Mouse (Mus musculus): ENCODE results near the gene Klf17. TPM values are rescaled to one million over a fixed set of nuclear protein-coding genes. Genes with fewer than 3 reads are reported as not detected.
"Not testable (repeated sequence)": the region's sequence is repeated elsewhere in the genome, so short reads cannot be mapped to it uniquely, and the experiment has no call there.

Gene Klf17
- polyA plus RNA-seq, 1 experiment from 2014 or later, result not detected

DNA sequence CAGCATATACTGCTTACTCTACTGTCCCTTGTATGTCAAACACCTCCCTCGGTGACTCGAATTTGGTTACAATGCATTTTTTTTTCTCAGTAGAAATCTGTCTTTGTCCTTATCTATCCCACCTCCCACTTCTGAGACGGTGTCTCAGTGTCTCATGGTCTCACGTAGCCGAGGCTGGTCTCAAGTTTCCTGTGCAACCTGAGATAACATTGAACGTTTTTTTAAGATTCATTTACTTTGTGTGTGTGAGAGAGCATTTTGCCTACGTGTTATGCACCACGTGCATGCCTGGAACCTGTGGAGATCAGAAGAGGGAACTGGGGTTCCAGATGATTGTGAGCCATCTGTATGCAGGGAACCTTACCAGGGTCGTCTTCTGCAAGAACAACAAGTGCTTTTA is 7.5 kb upstream of the Klf17 start:
- Histone ChIP-seq H3K9ac (ENCODE audit: low read depth, low read length) (no peak overlapping the region), H3K27ac (ENCODE audit: low read length) (no peak overlapping the region), H3K4me1 (ENCODE audit: control insufficient read depth, insufficient read depth, low read length) (no peaks in the 10 kb centered on the region), H3K4me3 (ENCODE audit: low read depth, low read length) (no peak overlapping the region), H3K9me3 (replicated peaks; ENCODE audit: control insufficient read depth, low read length, poor library complexity, severe bottlenecking) (no peaks in the 10 kb centered on the region), H3K27me3 (ENCODE audit: control insufficient read depth, insufficient read depth, low read depth, low read length) (no peaks in the 10 kb centered on the region), H3K4me2 (ENCODE audit: low read length) (no peak overlapping the region), H3K36me3 (ENCODE audit: control insufficient read depth, insufficient read depth, low read length) (no peaks in the 10 kb centered on the region)
- WGBS, result 75% methylated on average over 9 of the region's 9 CpGs
- ATAC-seq, result no peak

DNA sequence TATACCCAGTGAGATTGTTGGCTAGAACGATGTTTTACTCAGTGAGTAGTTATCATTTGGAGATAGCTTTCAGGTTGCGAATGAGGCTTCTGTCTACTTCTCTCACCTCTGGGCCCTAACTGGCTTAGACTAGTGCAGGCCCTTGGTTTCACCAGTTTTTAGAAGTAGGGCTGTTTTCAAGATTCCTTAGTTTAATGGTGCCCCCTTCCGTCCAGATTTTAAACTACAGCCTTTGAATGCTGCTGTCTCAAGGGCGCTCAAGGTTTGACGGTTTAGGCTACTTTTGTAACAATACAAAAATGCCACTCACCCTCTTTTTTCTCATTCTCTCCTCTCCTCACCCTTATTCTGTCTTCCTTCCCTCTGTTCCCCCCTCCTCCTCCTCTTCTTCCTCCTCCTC is 5.5 kb upstream of the Klf17 start:
- Histone ChIP-seq H3K4me3 (ENCODE audit: low read depth, low read length) (no peak overlapping the region), H3K9ac (ENCODE audit: low read depth, low read length) (no peak overlapping the region), H3K27me3 (ENCODE audit: control insufficient read depth, insufficient read depth, low read depth, low read length) (no peaks in the 10 kb centered on the region), H3K27ac (ENCODE audit: low read length) (no peak overlapping the region), H3K36me3 (ENCODE audit: control insufficient read depth, insufficient read depth, low read length) (no peaks in the 10 kb centered on the region), H3K9me3 (replicated peaks; ENCODE audit: control insufficient read depth, low read length, poor library complexity, severe bottlenecking) (no peaks in the 10 kb centered on the region), H3K4me2 (ENCODE audit: low read length) (no peak overlapping the region), H3K4me1 (ENCODE audit: control insufficient read depth, insufficient read depth, low read length) (no peaks in the 10 kb centered on the region)
- no peak for ATAC-seq
- WGBS, result 21% methylated on average over 5 of the region's 5 CpGs

DNA sequence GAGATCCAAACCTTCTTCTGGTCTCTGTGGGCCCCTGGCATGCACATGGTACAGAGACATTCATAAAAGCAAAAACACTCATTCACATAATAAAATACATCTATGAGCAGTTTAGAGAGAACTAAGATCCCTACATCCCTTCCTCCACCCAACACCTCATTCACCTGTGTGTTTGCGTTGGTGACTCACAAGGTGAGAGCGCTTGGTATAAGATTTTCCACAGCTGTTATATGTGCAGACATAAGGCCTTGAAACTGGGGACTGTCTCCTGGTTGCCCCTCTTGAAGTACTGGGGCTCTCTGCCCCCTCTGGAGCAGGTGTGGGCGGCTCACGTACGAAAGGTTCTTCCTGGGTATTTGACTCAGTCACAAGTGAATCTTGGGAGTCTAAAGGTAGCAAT is 5.3 kb downstream of the Klf17 start:
- Histone ChIP-seq H3K9ac (ENCODE audit: low read depth, low read length) (no peak overlapping the region), H3K36me3 (ENCODE audit: control insufficient read depth, insufficient read depth, low read length) (no peaks in the 10 kb centered on the region), H3K27me3 (ENCODE audit: control insufficient read depth, insufficient read depth, low read depth, low read length) (no peaks in the 10 kb centered on the region), H3K9me3 (replicated peaks; ENCODE audit: control insufficient read depth, low read length, poor library complexity, severe bottlenecking) (no peaks in the 10 kb centered on the region), H3K4me3 (ENCODE audit: low read depth, low read length) (no peak overlapping the region), H3K4me1 (ENCODE audit: control insufficient read depth, insufficient read depth, low read length) (no peaks in the 10 kb centered on the region), H3K4me2 (ENCODE audit: low read length) (no peak overlapping the region), H3K27ac (ENCODE audit: low read length) (no peak overlapping the region)
- WGBS, result 94% methylated on average over 5 of the region's 5 CpGs
- no peak for ATAC-seq

DNA sequence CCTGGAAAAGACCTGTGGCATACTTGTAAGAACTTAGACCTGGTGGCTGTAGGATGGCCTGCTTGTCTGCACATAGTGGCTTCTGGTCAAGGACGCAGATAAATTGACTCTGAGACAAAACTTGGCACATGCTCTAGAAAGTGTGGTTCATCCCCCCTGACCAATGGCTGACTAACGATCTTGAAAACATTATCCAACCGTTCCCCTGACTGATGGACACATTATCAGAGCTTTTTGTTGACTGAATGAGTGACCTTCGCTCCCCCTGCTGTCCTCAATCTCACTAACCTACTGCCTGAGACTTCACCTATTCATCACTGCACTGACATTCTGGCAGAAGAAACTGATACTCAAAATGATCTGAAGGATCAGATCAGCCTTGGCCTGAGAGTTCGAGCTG is 13.0 kb downstream of the Klf17 start:
- H3K36me3 ChIP-seq (ENCODE audit: control insufficient read depth, insufficient read depth, low read length); H3K27ac ChIP-seq (ENCODE audit: low read length); H3K4me2 ChIP-seq (ENCODE audit: low read length); H3K4me1 ChIP-seq (ENCODE audit: control insufficient read depth, insufficient read depth, low read length); H3K9me3 ChIP-seq (replicated peaks; ENCODE audit: control insufficient read depth, low read length, poor library complexity, severe bottlenecking); ATAC-seq; H3K4me3 ChIP-seq (ENCODE audit: low read depth, low read length); H3K9ac ChIP-seq (ENCODE audit: low read depth, low read length); H3K27me3 ChIP-seq (ENCODE audit: control insufficient read depth, insufficient read depth, low read depth, low read length): not testable (repeated sequence)
- WGBS, result 80% methylated on average over 5 of the region's 5 CpGs

DNA sequence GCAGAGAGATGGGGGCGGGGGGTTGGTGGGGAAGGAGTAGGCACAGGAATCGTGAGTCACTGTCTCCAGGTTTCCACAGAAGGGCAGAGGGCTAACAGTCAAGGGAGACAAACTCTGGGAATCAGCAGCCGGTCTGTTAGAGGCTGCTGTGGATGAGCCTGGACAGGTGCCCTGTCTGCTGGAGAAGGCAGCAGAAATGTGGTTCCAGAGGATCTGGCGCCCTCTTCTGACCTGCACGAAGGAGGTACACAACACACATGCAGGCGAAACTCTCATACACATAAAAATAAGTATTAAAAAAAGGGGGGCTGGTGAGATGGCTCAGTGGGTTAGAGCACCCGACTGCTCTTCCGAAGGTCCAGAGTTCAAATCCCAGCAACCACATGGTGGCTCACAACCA is 27.9 kb downstream of the Klf17 start:
- ATAC-seq, result no peak
- no peak overlapping the region for H3K4me2 ChIP-seq (ENCODE audit: low read length)
- no peaks in the 10 kb centered on the region for H3K27me3 ChIP-seq (ENCODE audit: control insufficient read depth, insufficient read depth, low read depth, low read length)
- H3K4me1 ChIP-seq (ENCODE audit: control insufficient read depth, insufficient read depth, low read length), result no peaks in the 10 kb centered on the region
- no peak overlapping the region for H3K4me3 ChIP-seq (ENCODE audit: low read depth, low read length)
- H3K9ac ChIP-seq (ENCODE audit: low read depth, low read length), result no peak overlapping the region
- no peaks in the 10 kb centered on the region for H3K9me3 ChIP-seq (replicated peaks; ENCODE audit: control insufficient read depth, low read length, poor library complexity, severe bottlenecking)
- WGBS, result 45% methylated on average over 8 of the region's 8 CpGs
- no peaks in the 10 kb centered on the region for H3K36me3 ChIP-seq (ENCODE audit: control insufficient read depth, insufficient read depth, low read length)
- no peak overlapping the region for H3K27ac ChIP-seq (ENCODE audit: low read length)

DNA sequence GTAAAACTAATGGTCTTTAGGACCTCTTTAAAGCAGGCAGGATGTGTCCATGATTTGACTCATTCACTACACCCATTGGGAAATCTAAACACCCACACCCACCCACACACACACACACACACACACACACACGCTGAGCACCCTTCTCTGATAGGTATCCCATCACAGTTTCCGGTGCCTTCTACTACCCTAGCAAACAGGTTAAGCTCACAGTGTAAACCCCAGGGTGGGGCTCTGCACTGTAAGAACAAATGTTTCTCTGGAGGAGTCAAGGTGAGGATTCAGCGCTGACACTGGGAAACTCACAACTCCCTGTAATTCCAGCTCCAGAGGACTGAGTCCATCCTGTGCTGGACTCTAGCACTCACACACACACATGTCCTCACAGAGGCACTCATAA is 33.5 kb downstream of the Klf17 start:
- Histone ChIP-seq H3K9me3 (replicated peaks; ENCODE audit: control insufficient read depth, low read length, poor library complexity, severe bottlenecking) (no peaks in the 10 kb centered on the region), H3K4me1 (ENCODE audit: control insufficient read depth, insufficient read depth, low read length) (no peaks in the 10 kb centered on the region), H3K27me3 (ENCODE audit: control insufficient read depth, insufficient read depth, low read depth, low read length) (no peaks in the 10 kb centered on the region), H3K36me3 (ENCODE audit: control insufficient read depth, insufficient read depth, low read length) (no peaks in the 10 kb centered on the region), H3K4me2 (ENCODE audit: low read length) (no peak overlapping the region), H3K4me3 (ENCODE audit: low read depth, low read length) (no peak overlapping the region), H3K27ac (ENCODE audit: low read length) (no peak overlapping the region), H3K9ac (ENCODE audit: low read depth, low read length) (no peak overlapping the region)
- no peak for ATAC-seq
- WGBS, result 85% methylated on average over 3 of the region's 3 CpGs

DNA sequence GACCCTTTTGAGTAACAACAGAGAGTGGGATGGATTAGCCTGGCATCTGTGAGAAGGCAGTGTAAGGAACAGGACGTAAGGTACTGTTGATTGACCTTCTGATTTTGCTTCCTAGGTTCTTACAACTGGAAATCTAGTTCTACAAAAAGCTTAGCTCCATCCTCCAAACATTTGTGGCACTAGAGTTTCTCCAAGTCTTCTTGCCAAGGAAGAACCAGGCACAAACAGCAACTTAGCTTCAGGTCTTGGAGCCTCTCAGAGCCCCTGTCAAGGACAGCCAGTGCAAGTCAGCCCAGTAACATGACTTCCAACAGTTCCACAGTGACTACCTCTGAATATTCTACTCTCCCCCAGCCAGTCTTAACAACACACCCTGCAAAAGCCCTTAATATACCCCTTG is 41.3 kb downstream of the Klf17 start, which contains the start of gene Gm12845:
Gene Gm12845 (plus strand): TSS at position 301 of the 400 bp plus-strand sequence.
- H3K27ac ChIP-seq (ENCODE audit: low read length), result no peak within 1 kb of the TSS
- ATAC-seq, result no peak
- no peaks in the 10 kb centered on the region for H3K27me3 ChIP-seq (ENCODE audit: control insufficient read depth, insufficient read depth, low read depth, low read length)

DNA sequence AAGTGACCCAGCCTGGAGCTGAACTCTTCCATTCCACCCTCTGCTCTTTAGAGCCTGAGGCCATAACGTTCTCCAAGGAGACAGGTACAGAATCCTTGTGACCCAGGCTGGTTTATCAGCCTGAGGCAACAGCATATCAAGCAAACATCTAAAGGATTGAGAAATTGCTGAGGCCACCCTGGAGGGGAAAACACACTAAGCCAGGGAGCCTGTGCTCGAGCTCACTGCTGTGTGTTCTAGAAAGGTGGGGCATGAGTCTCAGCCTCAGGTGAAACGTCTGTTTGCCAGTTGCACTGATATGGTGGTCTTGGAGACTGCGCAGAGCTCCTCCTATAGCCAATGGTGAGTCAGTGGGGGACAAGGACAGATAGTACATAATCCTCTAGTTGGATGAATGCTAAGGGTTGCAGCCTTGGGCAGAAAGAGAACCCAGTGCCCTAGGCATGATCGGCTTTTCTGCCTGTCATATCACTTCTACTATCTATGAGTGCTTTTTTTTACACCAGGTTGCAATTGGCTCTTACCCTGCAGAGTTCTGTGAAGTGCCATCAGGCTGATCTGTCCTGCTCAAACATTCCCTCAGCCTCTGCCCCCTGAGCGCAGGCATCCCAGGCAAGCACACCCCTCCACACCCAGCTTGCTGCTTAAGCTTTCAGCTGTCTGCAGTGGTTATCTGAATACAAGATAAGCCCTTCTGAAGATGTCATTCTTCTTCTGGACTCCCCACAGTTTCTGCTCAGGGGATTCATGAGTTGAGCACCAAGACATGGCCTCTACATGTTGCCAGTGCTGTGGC is 51.9 kb downstream of the Klf17 start:
- no peaks in the 10 kb centered on the region for H3K4me1 ChIP-seq (ENCODE audit: control insufficient read depth, insufficient read depth, low read length)
- no peaks in the 10 kb centered on the region for H3K36me3 ChIP-seq (ENCODE audit: control insufficient read depth, insufficient read depth, low read length)
- no peak overlapping the region for H3K4me3 ChIP-seq (ENCODE audit: low read depth, low read length)
- no peak for ATAC-seq
- no peaks in the 10 kb centered on the region for H3K27me3 ChIP-seq (ENCODE audit: control insufficient read depth, insufficient read depth, low read depth, low read length)
- H3K9me3 ChIP-seq (replicated peaks; ENCODE audit: control insufficient read depth, low read length, poor library complexity, severe bottlenecking), result no peaks in the 10 kb centered on the region
- H3K9ac ChIP-seq (ENCODE audit: low read depth, low read length), result no peak overlapping the region
- no peak overlapping the region for H3K4me2 ChIP-seq (ENCODE audit: low read length)
- H3K27ac ChIP-seq (ENCODE audit: low read length), result no peak overlapping the region
- WGBS, result 76% methylated on average over 6 of the region's 6 CpGs

More for the DNA sequence above, 41.3 kb downstream of the Klf17 start, which contains the start of gene Gm12845:
- WGBS, result 81% methylated on average over 1 of the region's 1 CpGs
- no peaks in the 10 kb centered on the region for H3K9me3 ChIP-seq (replicated peaks; ENCODE audit: control insufficient read depth, low read length, poor library complexity, severe bottlenecking)
- H3K4me3 ChIP-seq (ENCODE audit: low read depth, low read length), result no peak within 1 kb of the TSS
- no peak within 1 kb of the TSS for H3K4me2 ChIP-seq (ENCODE audit: low read length)
- no peaks in the 10 kb centered on the region for H3K4me1 ChIP-seq (ENCODE audit: control insufficient read depth, insufficient read depth, low read length)
- H3K36me3 ChIP-seq (ENCODE audit: control insufficient read depth, insufficient read depth, low read length), result no peaks in the 10 kb centered on the region
- no peak within 1 kb of the TSS for H3K9ac ChIP-seq (ENCODE audit: low read depth, low read length)

DNA sequence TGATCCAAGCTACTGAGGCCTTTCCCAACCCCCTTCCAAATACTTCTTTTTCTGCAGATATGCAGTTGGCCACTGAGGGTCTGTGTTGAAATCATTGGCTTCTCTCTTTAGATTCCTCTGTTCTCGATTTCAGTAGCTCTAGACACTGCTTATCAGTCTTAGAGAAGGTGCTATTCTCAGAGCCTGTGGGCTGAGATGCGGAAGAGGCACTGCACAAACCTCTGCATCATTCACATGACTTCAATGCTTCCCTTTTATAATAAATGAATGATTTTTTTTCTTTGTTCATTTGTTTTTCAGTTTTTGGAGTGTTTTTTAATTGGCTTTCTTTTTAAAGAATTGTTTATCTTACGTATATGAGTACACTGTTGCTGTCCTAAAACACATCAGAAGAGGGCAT is 53.1 kb downstream of the Klf17 start:
- Histone ChIP-seq H3K36me3 (ENCODE audit: control insufficient read depth, insufficient read depth, low read length) (no peaks in the 10 kb centered on the region), H3K9ac (ENCODE audit: low read depth, low read length) (no peak overlapping the region), H3K27me3 (ENCODE audit: control insufficient read depth, insufficient read depth, low read depth, low read length) (no peaks in the 10 kb centered on the region), H3K4me3 (ENCODE audit: low read depth, low read length) (no peak overlapping the region), H3K4me2 (ENCODE audit: low read length) (no peak overlapping the region), H3K9me3 (replicated peaks; ENCODE audit: control insufficient read depth, low read length, poor library complexity, severe bottlenecking) (no peaks in the 10 kb centered on the region), H3K27ac (ENCODE audit: low read length) (no peak overlapping the region), H3K4me1 (ENCODE audit: control insufficient read depth, insufficient read depth, low read length) (no peaks in the 10 kb centered on the region)
- ATAC-seq, result no peak
- WGBS, result 87% methylated on average over 3 of the region's 3 CpGs

All from midbrain, embryonic 16.5 days (tissue).